Comparison of ENCODE assay signal across 22 mouse cellular contexts in the genomic region with DNA sequence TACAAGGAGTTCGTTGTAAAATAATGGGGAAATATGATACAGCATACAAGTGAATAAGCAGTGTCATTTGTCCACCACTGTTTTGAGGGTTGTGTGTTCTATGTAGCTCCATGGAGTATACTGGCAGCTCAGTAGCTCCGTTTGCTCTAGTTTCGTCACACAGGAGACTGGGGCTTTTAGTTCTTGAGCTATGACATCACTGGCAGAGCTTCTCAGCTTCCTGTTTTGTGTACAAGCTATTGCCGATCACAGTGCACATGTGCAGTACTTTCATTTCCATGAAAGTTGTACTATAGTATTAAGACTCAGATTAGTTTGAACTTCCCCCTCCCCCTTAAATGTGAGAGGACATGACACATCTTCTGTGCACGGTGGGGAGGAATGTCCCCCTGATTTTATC. TPM values are rescaled to one million over a fixed set of nuclear protein-coding genes. Genes with fewer than 3 reads are reported as not detected.
DNase-seq lines count a peak whose midpoint lies in the region; ATAC-seq lines count a peak whose summit lies in the region.
"Had no signal": no experiment of that assay in that cellular context is flagged by ENCODE, and none has a peak within 500 bp of the region (broad histone marks: within the 10 kb centered on the region; RNA-seq: fewer than 3 reads in every experiment).

No protein-coding gene starts in this region.

- DNase-seq in heart, adult 11 months: peak; percentile 19
- no peak for DNase-seq in heart, adult 9 months (ENCODE audit: low spot score in 2 of 2)
- DNase-seq in thymus, postnatal 25 days: no peak
- DNase-seq in Muller cell, postnatal 12 days (ENCODE audit: inconsistent ontology term): no peak
- no peak for DNase-seq in right cerebral cortex, postnatal 10 days (ENCODE audit: low spot score in 2 of 2)
- DNase-seq: adrenal gland, adult 8-10 months; adrenal gland, postnatal 14 days; adrenal gland, postnatal 36 days; cerebellum, adult 11-12 months; cerebellum, adult 2 months; cerebellum, adult 9-10 months; cerebellum, postnatal 10 days; cerebellum, postnatal 25 days; embryo, embryonic 11 days had no signal

- peak; percentile 86 for ATAC-seq in granulocyte monocyte progenitor cell, adult 5-6 weeks (replicated peaks; ENCODE audit: poor library complexity, severe bottlenecking)
- ATAC-seq in megakaryocyte progenitor cell, adult 5-6 weeks (replicated peaks; ENCODE audit: poor library complexity): peak; percentile 54
- ATAC-seq: activated CD4-positive, CD25-positive, alpha-beta regulatory T cell, adult 4 months; forebrain, embryonic 14.5 days; forebrain, embryonic 16.5 days; Patski had no signal

RNA-seq across cellular contexts. Expression of gene Mfsd9, which starts 44.4 kb away (rescaled TPM):
- total RNA-seq in granulocyte monocyte progenitor cell, adult 5-6 weeks (2014; fragmentation: Nextera tagmentation): 1.1 and 1.6 TPM in 2 replicates
- 0.88 and 1.2 TPM in 2 replicates for total RNA-seq in granulocyte monocyte progenitor cell, adult 5-6 weeks (2017)
- 1.1 and 1.4 TPM in 2 replicates for total RNA-seq in megakaryocyte progenitor cell, adult 5-6 weeks (2015)
- 2.4 and 3.0 TPM in 2 replicates for total RNA-seq in megakaryocyte progenitor cell, adult 5-6 weeks (2017)

RNA-seq across cellular contexts. Expression of gene Tmem182, which starts 59.3 kb away (rescaled TPM):
- not detected in 2 replicates for total RNA-seq in granulocyte monocyte progenitor cell, adult 5-6 weeks (2014; fragmentation: Nextera tagmentation)
- not detected in 2 replicates for total RNA-seq in granulocyte monocyte progenitor cell, adult 5-6 weeks (2017)
- total RNA-seq in megakaryocyte progenitor cell, adult 5-6 weeks (2015): not detected in 2 replicates
- not detected in 2 replicates for total RNA-seq in megakaryocyte progenitor cell, adult 5-6 weeks (2017)
- total RNA-seq: ES-E14, MEL had no signal
